Mouse (Mus musculus): ENCODE results near the gene Smox. TPM values are rescaled to one million over a fixed set of nuclear protein-coding genes. Genes with fewer than 3 reads are reported as not detected.

Smox gene
- total RNA-seq, 2 experiments from 2014 or later = 45.6 to 60.5 TPM

DNA sequence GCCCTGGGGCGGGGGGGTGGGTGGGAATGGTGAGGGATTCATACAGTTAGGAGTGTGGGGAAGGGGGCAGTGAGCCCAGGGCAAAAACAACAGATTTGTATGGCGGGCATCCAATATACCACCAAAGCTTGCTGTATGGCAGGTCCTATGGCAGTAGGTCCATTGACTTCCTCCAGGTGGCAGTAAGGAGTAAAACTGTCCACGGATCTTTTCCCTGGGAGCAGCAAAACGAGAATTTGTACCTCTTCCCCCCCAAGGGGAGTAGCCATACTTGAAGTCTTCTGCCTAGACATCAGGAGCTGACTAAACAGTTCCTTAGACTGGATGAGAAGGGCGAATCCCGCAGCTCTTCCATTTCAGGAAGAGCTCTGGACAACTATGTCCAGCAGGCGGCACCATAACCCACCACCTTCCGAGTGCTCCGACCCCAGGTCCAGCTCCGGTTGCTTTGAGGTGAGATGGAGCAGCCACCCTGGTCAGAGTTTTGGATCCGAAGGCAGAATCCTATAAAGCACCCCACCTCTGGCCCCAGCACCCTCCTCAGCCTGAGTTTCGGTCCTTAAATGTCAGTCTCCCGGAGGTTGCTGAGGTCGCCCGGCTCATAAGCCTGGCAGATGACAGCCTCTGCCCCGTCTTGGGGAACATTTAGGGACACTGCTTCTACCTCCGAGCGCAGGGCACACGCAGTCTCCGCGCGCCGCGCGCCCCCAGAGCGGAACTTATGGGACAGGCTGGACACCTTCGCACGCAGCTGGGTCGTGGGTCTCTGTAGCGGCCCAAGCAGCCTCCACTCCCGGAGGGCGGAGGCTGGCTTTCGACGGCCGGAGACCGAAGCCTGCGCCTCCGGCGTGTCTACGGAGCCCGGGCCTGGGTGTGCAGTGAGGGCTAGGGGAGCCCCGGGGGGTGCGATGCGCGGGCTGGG is 54.4 kb downstream of the Smox start:
- intact Hi-C loops (cut with DNase I) = loop anchor here (5.0 kb wide), 2 partner anchors 227 to 267 kb away; no protein-coding TSS in a partner anchor
- DNase-seq (ENCODE audit: extremely low spot score in 1 of 2, low spot score in 2 of 2) = peak; percentile 44 to 61

- intact Hi-C loops (cut with DNase I) = loop anchor here (5.0 kb wide), 2 partner anchors 226 to 266 kb away; no protein-coding TSS in a partner anchor
- DNase-seq (ENCODE audit: extremely low spot score in 1 of 2, low spot score in 2 of 2) = no peak
Measured at GRCm38 (mm10) chr2:131546308-131546700, 55.0 kb downstream of the Smox start.

DNA sequence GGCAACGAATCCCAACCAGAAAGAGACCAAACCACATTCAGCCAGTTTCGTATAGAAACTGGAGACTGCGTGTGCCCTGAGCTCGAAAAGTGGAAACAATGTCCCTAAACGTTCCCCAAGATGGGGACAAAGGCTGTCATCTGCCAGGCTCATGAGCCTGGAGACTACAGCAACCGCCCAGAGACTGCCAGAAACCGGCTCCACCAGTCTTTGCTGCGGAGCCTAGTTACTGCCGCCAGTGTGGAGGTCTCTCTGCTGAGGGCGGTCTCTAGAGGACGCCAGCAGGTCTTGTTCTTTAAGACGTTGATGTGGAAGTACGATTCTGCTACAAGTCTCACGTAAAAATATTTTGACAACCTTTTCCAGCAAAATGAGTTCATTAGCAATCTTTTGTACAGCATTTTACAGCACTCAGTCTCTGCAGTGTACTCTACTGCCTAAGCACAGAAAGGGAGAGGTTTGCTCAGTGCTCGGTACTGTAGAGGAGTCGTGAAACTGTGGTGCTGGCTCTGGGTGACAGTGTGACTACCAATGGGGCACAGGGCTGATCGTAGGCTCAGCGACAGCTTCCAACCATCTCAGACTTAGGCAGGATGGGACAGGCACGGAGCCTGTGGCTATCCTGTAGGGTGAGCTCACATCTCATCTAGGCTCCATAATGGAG is 55.6 kb downstream of the Smox start:
- intact Hi-C loops (cut with DNase I) = loop anchor here (5.0 kb wide), 2 partner anchors 225 to 265 kb away; no protein-coding TSS in a partner anchor
- no peak for DNase-seq (ENCODE audit: extremely low spot score in 1 of 2, low spot score in 2 of 2)

GRCm38 (mm10) chr2:131548330-131548729 is 57.0 kb downstream of the Smox start:
- intact Hi-C loops (cut with DNase I) = loop anchor here (5.0 kb wide), 2 partner anchors 224 to 264 kb away; no protein-coding TSS in a partner anchor
- no peak for DNase-seq (ENCODE audit: extremely low spot score in 1 of 2, low spot score in 2 of 2)

DNA sequence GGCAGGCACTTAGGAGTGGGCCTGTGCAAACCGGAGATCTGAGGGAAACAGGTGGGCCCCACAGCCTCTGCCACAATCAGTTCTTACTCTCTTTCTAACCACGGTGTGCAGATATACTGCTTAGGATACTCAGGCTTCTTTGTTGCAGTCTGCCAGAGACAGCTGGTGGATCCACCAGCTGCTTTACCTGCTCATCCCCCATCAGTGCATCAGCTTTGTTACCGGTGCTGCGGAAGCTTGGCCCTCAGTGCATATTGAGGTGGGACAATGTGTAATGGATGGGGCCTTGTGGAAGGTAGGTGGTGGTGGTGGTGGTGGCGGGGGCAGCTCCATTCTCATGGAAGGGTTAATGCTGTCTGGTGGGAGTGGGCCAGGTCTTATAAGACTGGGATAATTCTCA is 57.8 kb downstream of the Smox start:
- intact Hi-C loops (cut with DNase I) = loop anchor here (5.0 kb wide), 2 partner anchors 223 to 263 kb away; no protein-coding TSS in a partner anchor
- no peak for DNase-seq (ENCODE audit: extremely low spot score in 1 of 2, low spot score in 2 of 2)

DNA sequence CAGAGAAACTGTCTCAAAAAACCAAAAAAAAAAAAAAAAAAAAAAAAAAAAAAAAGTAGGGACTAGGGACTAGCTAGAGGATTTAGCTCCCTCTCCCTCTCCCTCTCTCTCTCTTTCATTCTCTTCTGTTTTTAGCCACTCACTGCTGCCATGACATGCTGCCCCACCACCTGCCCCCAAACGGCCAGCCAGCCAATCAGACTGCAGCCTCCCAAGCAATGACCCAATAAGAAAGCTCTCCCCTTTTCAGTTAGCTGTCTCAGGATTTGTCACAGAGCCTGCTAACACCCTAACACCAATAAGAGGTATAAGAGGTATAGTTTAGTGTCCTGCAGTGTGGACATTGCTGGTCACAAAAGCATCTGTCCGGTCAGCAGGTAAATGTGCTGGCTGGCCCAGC is 59.2 kb downstream of the Smox start:
- DNase-seq (ENCODE audit: extremely low spot score in 1 of 2, low spot score in 2 of 2) = no peak
- intact Hi-C loops (cut with DNase I) = loop anchor here (5.0 kb wide), 1 partner anchor 407 kb away; no protein-coding TSS in a partner anchor

DNA sequence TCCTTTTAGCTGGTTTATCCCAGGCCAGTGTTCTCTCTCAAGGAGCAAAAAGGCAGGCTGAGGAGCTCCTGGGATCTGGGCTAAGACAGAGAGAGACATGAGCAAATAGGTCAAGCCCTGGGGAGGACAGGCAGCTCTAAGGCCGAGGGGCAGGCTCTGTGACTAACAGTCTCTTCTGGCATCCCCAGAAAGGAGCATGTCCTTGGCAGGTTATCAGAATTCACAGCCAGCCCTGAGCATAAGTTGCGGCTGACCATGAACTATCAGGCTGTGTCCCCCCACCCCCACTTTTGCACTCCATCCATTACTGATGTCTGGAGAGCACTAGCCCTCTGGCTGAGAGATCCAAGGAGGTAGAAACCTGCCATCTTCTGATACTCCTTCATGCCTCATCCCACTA is 59.6 kb downstream of the Smox start:
- intact Hi-C loops (cut with DNase I) = loop anchor here (5.0 kb wide), 1 partner anchor 406 kb away; no protein-coding TSS in a partner anchor
- DNase-seq (ENCODE audit: extremely low spot score in 1 of 2, low spot score in 2 of 2) = no peak

DNA sequence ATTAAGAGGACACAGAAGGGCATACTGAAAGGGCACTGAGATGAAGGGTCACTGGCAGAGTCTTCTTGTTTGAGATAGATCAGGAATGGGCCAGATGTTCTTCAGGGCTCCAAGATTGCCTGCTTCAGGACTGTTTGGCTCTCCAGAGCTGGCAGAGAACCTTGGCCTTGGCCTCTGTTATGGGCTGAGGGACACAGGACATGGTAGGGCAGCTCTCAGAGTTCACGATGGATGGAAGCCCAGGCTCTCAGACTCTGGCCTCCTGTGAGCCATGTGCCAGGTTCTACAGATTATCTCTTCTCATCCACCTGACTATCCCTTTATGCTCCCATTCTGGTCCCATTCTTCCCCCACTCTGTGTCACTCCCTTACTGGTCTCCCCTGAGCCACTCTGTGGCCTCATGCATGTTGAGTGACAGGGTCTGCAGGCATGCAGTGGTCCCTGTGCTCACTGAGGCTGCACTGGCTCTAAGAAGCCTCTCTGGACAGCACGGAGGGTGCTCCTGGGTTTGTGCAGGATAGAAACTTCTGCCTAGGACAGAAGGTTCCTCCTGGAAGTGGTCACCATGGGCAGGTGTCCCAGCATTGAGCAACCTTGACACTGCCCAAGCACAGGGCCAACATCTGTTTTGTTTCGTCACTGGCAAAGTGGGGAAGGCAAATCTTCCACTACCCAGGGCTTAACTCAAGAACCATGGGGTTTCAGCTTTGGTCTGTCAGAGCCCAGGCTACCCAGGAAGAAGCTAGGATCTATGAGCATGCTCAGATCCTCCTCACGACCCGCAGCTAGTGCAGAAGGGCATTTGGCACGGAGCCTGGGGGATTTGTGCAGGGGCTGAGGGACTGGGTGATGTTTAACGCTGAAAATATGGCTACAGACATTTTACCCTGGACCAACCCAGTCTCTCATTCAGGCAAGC is 60.7 kb downstream of the Smox start:
- no peak for DNase-seq (ENCODE audit: extremely low spot score in 1 of 2, low spot score in 2 of 2)
- intact Hi-C loops (cut with DNase I) = loop anchor here (5.0 kb wide), 1 partner anchor 405 kb away; no protein-coding TSS in a partner anchor

DNA sequence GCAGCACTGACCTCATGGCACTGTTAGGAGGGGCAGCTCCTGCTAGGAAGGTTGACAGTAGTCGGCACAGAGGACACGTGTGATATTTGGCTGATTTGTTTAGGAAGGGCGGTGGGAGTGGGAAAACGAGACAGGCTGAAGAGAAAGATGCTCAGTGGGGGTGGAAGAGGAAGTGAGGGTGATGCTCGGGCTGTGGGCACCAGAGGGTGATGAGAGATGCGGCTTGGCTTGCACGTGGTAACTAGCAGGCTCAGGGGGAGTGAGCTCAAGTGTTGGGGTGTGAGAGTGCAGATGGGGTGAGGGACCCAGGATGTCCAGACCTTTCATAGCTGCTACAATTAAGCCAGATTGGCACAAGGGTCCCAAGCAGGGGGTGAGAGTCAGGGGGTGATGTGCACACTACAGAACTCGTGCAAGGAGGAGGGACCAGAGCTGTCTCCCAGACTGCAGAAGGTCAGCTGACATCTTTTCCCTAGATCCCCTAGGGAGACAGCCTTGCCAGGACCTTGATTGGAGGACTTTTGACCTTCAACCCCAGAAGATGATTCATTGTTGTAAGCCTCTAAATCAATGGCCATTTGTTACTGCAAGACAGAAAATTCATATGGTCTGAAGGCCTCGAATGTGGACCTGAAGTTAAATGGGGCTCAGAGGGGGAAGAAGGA is 61.6 kb downstream of the Smox start:
- intact Hi-C loops (cut with DNase I) = loop anchor here (5.0 kb wide), 1 partner anchor 404 kb away; no protein-coding TSS in a partner anchor
- no peak for DNase-seq (ENCODE audit: extremely low spot score in 1 of 2, low spot score in 2 of 2)

- intact Hi-C loops (cut with DNase I) = no loop called here
Measured at GRCm38 (mm10) chr2:131557896-131558295, 66.6 kb downstream of the Smox start.

GRCm38 (mm10) chr2:131560205-131560919 is 69.1 kb downstream of the Smox start:
- intact Hi-C loops (cut with DNase I) = loop anchor here (5.0 kb wide), 1 partner anchor 102 kb away; no protein-coding TSS in a partner anchor
- DNase-seq (ENCODE audit: extremely low spot score in 1 of 2, low spot score in 2 of 2) = no peak

More at GRCm38 (mm10) chr2:131557896-131558295, 66.6 kb downstream of the Smox start:
- no peak for DNase-seq (ENCODE audit: extremely low spot score in 1 of 2, low spot score in 2 of 2)

DNA sequence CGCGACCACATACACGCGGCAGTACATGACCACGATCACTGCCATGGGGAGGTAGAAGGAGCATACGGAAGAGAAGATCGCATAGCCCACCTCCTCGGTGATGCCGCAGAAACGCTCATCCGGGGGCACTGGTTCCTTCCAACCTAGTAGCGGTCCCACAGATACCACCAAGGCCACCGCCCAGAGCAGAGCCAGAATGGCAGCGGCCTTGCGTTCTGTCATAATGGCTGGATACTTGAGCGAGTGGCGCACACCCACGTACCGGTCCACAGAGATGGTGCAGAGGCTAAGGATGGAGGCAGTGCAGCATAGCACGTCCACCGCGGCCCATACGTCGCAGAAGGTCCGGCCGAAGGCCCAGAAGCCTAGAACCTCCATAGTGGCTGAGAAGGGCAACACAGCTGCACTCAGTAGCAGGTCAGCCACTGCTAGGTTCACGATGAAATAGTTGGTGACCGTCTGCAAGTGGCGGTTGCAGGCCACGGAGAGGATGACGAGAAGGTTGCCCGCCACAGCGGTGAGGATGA is 70.1 kb downstream of the Smox start:
- no peak for DNase-seq (ENCODE audit: extremely low spot score in 1 of 2, low spot score in 2 of 2)
- intact Hi-C loops (cut with DNase I) = loop anchor here (5.0 kb wide), 1 partner anchor 101 kb away; no protein-coding TSS in a partner anchor

DNA sequence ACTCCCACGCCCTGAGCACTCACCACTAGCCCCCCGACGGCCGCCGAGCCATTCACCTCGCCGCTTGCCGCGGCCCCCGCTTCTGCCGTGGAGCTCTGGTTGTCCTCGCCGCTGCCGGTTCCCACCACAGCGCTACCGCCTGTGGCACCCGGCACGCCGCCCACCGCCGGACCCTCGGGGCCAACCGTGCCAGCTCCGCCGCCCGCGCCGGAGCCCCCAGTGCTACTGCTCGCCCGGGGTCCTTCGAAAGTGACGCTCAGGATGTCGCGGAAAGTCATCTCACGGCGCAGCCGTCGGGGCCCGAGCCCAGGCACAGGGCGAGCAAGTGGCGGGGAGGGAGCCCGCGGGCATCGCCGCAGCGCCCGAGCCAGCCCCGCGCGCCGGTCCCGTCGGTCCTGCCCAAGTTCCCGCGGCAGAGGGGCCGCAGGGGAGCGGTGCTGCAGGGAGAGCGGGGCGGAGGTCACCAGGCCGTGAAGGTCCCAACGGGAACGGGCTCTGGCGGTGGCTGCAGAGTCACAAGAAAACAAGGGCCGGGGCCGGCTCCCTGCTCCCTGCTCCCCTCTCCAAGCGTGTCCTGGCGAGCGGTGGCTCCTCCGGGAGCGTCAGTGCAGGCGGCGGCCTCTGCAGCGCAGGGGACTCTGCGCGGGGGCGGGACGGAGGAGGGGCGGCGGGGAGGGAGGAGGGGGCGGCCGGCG is 70.7 kb downstream of the Smox start, which contains the start of gene Adra1d:
TSS of gene Adra1d (minus strand) at position 393 of the 695 bp plus-strand sequence.
- peak in 1 of 2 experiments; percentile 62 for DNase-seq (ENCODE audit: extremely low spot score in 1 of 2, low spot score in 2 of 2)
- intact Hi-C loops (cut with DNase I) = loop anchor here (2.0 to 5.0 kb wide), 3 partner anchors 100 to 251 kb away; no protein-coding TSS in a partner anchor

DNA sequence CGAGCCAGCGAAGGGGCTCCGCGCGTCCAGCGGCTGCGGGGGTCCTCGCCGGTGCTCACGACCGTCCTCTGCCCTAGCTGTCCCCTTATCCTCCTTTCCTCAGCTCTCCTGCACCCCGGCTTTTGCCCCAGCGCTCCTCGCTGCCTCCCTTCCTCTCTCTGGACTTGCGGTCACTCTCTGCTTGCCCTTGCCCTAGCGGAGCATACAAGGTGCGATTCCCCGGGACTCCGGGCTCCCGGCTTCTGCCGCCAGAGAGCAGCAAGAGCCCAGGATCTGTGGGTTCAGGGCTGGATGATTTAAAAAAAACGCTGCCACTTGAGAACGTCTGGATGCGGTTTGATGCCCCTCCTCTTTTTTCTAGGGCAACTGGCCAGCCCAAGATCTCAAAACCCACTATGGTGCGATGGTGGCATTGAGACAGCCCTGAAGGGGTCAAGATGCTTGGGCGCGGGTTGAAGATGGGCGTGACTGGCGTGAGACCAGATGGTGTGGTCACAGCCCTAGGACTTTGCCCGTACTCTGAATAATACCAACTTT is 71.4 kb downstream of the Smox start:
- DNase-seq (ENCODE audit: extremely low spot score in 1 of 2, low spot score in 2 of 2) = peak; percentile 49 to 75
- intact Hi-C loops (cut with DNase I) = loop anchor here (2.0 to 5.0 kb wide), 3 partner anchors 100 to 250 kb away; no protein-coding TSS in a partner anchor

Data from left cerebral cortex, postnatal 10 days (tissue).